In the genomic region with DNA sequence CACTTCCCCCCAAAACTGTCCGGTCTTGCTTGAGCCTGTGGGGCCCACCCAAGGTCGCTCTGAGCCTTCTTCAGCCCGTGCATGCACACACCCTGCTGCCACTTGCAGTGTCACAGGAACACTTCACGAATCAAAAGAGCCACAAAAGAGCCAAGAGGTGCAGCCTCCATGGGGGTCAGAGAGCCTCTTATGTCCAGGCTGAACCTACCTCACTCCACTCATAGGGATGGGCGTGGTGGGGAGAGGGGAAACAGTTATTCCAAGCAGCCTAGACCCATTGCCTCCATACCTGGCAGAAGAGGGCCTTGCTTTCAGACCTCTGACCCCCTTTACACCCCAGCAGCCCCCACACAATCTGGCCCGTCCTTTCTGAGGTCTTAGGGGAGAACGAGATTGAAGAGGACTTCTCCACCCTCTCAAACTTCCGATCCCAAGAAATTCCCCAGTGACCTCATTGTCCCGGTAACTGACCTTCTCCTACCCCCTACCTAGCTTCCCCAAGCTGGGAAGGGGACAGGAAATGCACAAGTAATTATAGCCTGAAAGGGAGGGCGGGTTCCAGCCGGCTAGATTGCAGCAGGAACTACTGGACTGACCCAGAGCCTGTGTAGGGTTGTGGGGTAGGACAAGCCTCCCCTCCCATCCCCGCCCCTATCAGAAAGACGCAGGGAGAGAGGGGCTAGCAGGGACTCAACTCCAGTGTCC, we compare ENCODE assay signal across 9 mouse cellular contexts. TPM values are rescaled to one million over a fixed set of nuclear protein-coding genes. Genes with fewer than 3 reads are reported as not detected.
DNase-seq lines count a peak whose midpoint lies in the region; ATAC-seq and TF ChIP-seq lines count a peak whose summit lies in the region.
"Had no signal": no experiment of that assay in that cellular context is flagged by ENCODE, and none has a peak within 500 bp of the region (broad histone marks: within the 10 kb centered on the region; RNA-seq: fewer than 3 reads in every experiment).

No protein-coding gene starts in this region.

- no peak overlapping the region; the same call in 1 of the 2 replicates for H3K27ac ChIP-seq in midbrain, embryonic 10.5 days (replicated peaks)
- H3K27ac ChIP-seq in midbrain, embryonic 11.5 days (ENCODE audit: low read depth, low read length), result no peak overlapping the region
- H3K27ac ChIP-seq in heart, embryonic 15.5 days, result no peak overlapping the region
- no peak overlapping the region for H3K27ac ChIP-seq in limb, embryonic 14.5 days (replicated peaks; ENCODE audit: low read depth, low read length)
- no peak overlapping the region for H3K27ac ChIP-seq in stomach, embryonic 15.5 days

- DNase-seq in midbrain, embryonic 10.5 days (ENCODE audit: low spot score), result no peak
- no peak for DNase-seq in midbrain, embryonic 11.5 days (ENCODE audit: low spot score, missing footprints)
- DNase-seq in limb, embryonic 14.5 days (ENCODE audit: low spot score), result no peak
- DNase-seq in cerebellum, adult 18-20 months, result no peak
- DNase-seq in spleen, postnatal 14 days (ENCODE audit: low spot score in 2 of 2), result no peak
- DNase-seq in frontal cortex, postnatal 25 days (ENCODE audit: low spot score in 2 of 2), result no peak
- DNase-seq: thymus, postnatal 36 days had no signal

- no peaks in the 10 kb centered on the region for H3K9me3 ChIP-seq in midbrain, embryonic 10.5 days (replicated peaks)
- no peaks in the 10 kb centered on the region for H3K9me3 ChIP-seq in midbrain, embryonic 11.5 days (ENCODE audit: control insufficient read depth, low read length)
- H3K9me3 ChIP-seq in heart, embryonic 15.5 days (replicated peaks), result no peaks in the 10 kb centered on the region
- H3K9me3 ChIP-seq in limb, embryonic 14.5 days (ENCODE audit: control insufficient read depth, low read length), result no peaks in the 10 kb centered on the region
- H3K9me3 ChIP-seq in stomach, embryonic 15.5 days, result no peaks in the 10 kb centered on the region

- H3K4me2 ChIP-seq in midbrain, embryonic 11.5 days, result no peak overlapping the region; the same call in 1 of the 2 replicates
- H3K4me2 ChIP-seq in heart, embryonic 15.5 days, result peak overlapping the region; percentile 95
- peak overlapping the region; percentile 17; the same call in 1 of the 2 replicates for H3K4me2 ChIP-seq in limb, embryonic 14.5 days (replicated peaks; ENCODE audit: low read depth, low read length, severe bottlenecking)
- H3K4me2 ChIP-seq in stomach, embryonic 15.5 days, result peak overlapping the region; percentile 19; the same call in 1 of the 2 replicates

- peaks cover 90% of the 10 kb centered on the region for H3K27me3 ChIP-seq in midbrain, embryonic 10.5 days (ENCODE audit: low read depth, poor library complexity, severe bottlenecking)
- peaks cover 22% of the 10 kb centered on the region for H3K27me3 ChIP-seq in midbrain, embryonic 11.5 days (ENCODE audit: control insufficient read depth, insufficient read depth, low read length)
- no peaks in the 10 kb centered on the region for H3K27me3 ChIP-seq in heart, embryonic 15.5 days
- H3K27me3 ChIP-seq in limb, embryonic 14.5 days (ENCODE audit: control insufficient read depth, insufficient read depth, low read length), result peaks cover 6% of the 10 kb centered on the region; the same call in 1 of the 2 replicates
- H3K27me3 ChIP-seq in stomach, embryonic 15.5 days (replicated peaks), result peaks cover 21% of the 10 kb centered on the region

- peaks cover 65% of the 10 kb centered on the region for H3K4me1 ChIP-seq in midbrain, embryonic 10.5 days
- H3K4me1 ChIP-seq in midbrain, embryonic 11.5 days (ENCODE audit: control insufficient read depth, insufficient read depth, low read length), result peaks cover 19% of the 10 kb centered on the region
- peaks cover 45% of the 10 kb centered on the region for H3K4me1 ChIP-seq in heart, embryonic 15.5 days (replicated peaks)
- peaks cover 25% of the 10 kb centered on the region for H3K4me1 ChIP-seq in limb, embryonic 14.5 days (ENCODE audit: control insufficient read depth, insufficient read depth, low read length)
- peaks cover 24% of the 10 kb centered on the region for H3K4me1 ChIP-seq in stomach, embryonic 15.5 days

- H3K4me3 ChIP-seq in midbrain, embryonic 10.5 days, result 0 out of 2 replicates have a peak overlapping the region, but pooled peaks have one; percentile 61
- H3K4me3 ChIP-seq in midbrain, embryonic 11.5 days (ENCODE audit: low read depth, low read length), result no peak overlapping the region
- H3K4me3 ChIP-seq in heart, embryonic 15.5 days, result peak overlapping the region; percentile 54
- 0 out of 2 replicates have a peak overlapping the region, but pooled peaks have one; percentile 0 for H3K4me3 ChIP-seq in limb, embryonic 14.5 days (replicated peaks; ENCODE audit: low read length)
- H3K4me3 ChIP-seq in stomach, embryonic 15.5 days (replicated peaks), result no peak overlapping the region

- WGBS in midbrain, embryonic 10.5 days, result 37% methylated on average over 13 of the region's 13 CpGs
- WGBS in midbrain, embryonic 11.5 days, result 29% methylated on average over 13 of the region's 13 CpGs
- 46% methylated on average over 13 of the region's 13 CpGs for WGBS in heart, embryonic 15.5 days
- WGBS in limb, embryonic 14.5 days, result 34% methylated on average over 13 of the region's 13 CpGs
- WGBS in stomach, embryonic 15.5 days, result 46% methylated on average over 13 of the region's 13 CpGs

- ATAC-seq in midbrain, embryonic 11.5 days (ENCODE audit: low FRiP score), result no peak
- no peak for ATAC-seq in heart, embryonic 15.5 days (replicated peaks; ENCODE audit: insufficient number of reproducible peaks, insufficient read depth, low FRiP score, low read depth)
- ATAC-seq in limb, embryonic 14.5 days (ENCODE audit: low FRiP score, low read depth), result no peak
- ATAC-seq in stomach, embryonic 15.5 days (ENCODE audit: insufficient read depth, low FRiP score, low read depth), result no peak

- H3K36me3 ChIP-seq in midbrain, embryonic 10.5 days, result no peaks in the 10 kb centered on the region
- H3K36me3 ChIP-seq in midbrain, embryonic 11.5 days (ENCODE audit: control insufficient read depth, insufficient read depth, low read length), result no peaks in the 10 kb centered on the region
- H3K36me3 ChIP-seq in heart, embryonic 15.5 days, result no peaks in the 10 kb centered on the region
- no peaks in the 10 kb centered on the region; the same call in 1 of the 2 replicates for H3K36me3 ChIP-seq in limb, embryonic 14.5 days (ENCODE audit: control insufficient read depth, insufficient read depth, low read length)
- H3K36me3 ChIP-seq in stomach, embryonic 15.5 days, result no peaks in the 10 kb centered on the region

- TF ChIP-seq POLR2A in limb, embryonic 14.5 days (IDR thresholded peaks at IDR 0.05; ENCODE audit: borderline replicate concordance, extremely low read depth, insufficient read depth, insufficient read length), result no peak

- H3K9ac ChIP-seq in midbrain, embryonic 11.5 days (ENCODE audit: low read length), result no peak overlapping the region
- H3K9ac ChIP-seq in heart, embryonic 15.5 days, result no peak overlapping the region
- no peak overlapping the region for H3K9ac ChIP-seq in limb, embryonic 14.5 days (ENCODE audit: low read depth, low read length, severe bottlenecking)
- H3K9ac ChIP-seq in stomach, embryonic 15.5 days, result no peak overlapping the region

RNA-seq across cellular contexts. Expression of a gene that starts 2.5 kb away (rescaled TPM):
- 5.3 and 6.0 TPM in 2 replicates for polyA plus RNA-seq in midbrain, embryonic 10.5 days (2016; fragmentation: Nextera tagmentation; extraction: Ambion mirVana)
- 3.0 and 3.2 TPM in 2 replicates for polyA plus RNA-seq in midbrain, embryonic 11.5 days (2014; fragmentation: Nextera tagmentation; extraction: Ambion mirVana)
- 20.0 and 24.0 TPM in 2 replicates for polyA plus RNA-seq in heart, embryonic 15.5 days (2015; fragmentation: Nextera tagmentation; extraction: Ambion mirVana)
- 21.7 and 30.9 TPM in 2 replicates for polyA plus RNA-seq in limb, embryonic 14.5 days (2012; rRNA removed)
- 8.0 and 8.4 TPM in 2 replicates for polyA plus RNA-seq in limb, embryonic 14.5 days (2014; fragmentation: Nextera tagmentation; extraction: Ambion mirVana)
- polyA plus RNA-seq in stomach, embryonic 15.5 days (2015; fragmentation: Nextera tagmentation; extraction: Ambion mirVana), result 9.0 and 10.0 TPM in 2 replicates

RNA-seq across cellular contexts. Expression of a gene that starts 13.1 kb away (rescaled TPM):
- polyA plus RNA-seq in midbrain, embryonic 10.5 days (2016; fragmentation: Nextera tagmentation; extraction: Ambion mirVana), result 30.5 and 36.3 TPM in 2 replicates
- 32.6 and 33.6 TPM in 2 replicates for polyA plus RNA-seq in midbrain, embryonic 11.5 days (2014; fragmentation: Nextera tagmentation; extraction: Ambion mirVana)
- polyA plus RNA-seq in heart, embryonic 15.5 days (2015; fragmentation: Nextera tagmentation; extraction: Ambion mirVana), result 64.3 and 76.8 TPM in 2 replicates
- 23.4 and 29.1 TPM in 2 replicates for polyA plus RNA-seq in limb, embryonic 14.5 days (2012; rRNA removed)
- polyA plus RNA-seq in limb, embryonic 14.5 days (2014; fragmentation: Nextera tagmentation; extraction: Ambion mirVana), result 46.2 and 47.3 TPM in 2 replicates
- polyA plus RNA-seq in stomach, embryonic 15.5 days (2015; fragmentation: Nextera tagmentation; extraction: Ambion mirVana), result 29.6 and 41.9 TPM in 2 replicates

RNA-seq across cellular contexts. Expression of a gene that starts 34.1 kb away (rescaled TPM):
- 0.12 and 0.26 TPM in 2 replicates for polyA plus RNA-seq in midbrain, embryonic 10.5 days (2016; fragmentation: Nextera tagmentation; extraction: Ambion mirVana)
- polyA plus RNA-seq in midbrain, embryonic 11.5 days (2014; fragmentation: Nextera tagmentation; extraction: Ambion mirVana), result 0.18 and 0.32 TPM in 2 replicates
- 0.86 and 3.5 TPM in 2 replicates for polyA plus RNA-seq in heart, embryonic 15.5 days (2015; fragmentation: Nextera tagmentation; extraction: Ambion mirVana)
- polyA plus RNA-seq in limb, embryonic 14.5 days (2012; rRNA removed), result 7.1 and 9.4 TPM in 2 replicates
- 8.7 and 11.6 TPM in 2 replicates for polyA plus RNA-seq in limb, embryonic 14.5 days (2014; fragmentation: Nextera tagmentation; extraction: Ambion mirVana)
- 0.35 and 2.2 TPM in 2 replicates for polyA plus RNA-seq in stomach, embryonic 15.5 days (2015; fragmentation: Nextera tagmentation; extraction: Ambion mirVana)

RNA-seq across cellular contexts. Expression of a gene that starts 59.6 kb away (rescaled TPM):
- polyA plus RNA-seq in midbrain, embryonic 10.5 days (2016; fragmentation: Nextera tagmentation; extraction: Ambion mirVana), result 40.4 and 41.7 TPM in 2 replicates
- 56.4 and 57.4 TPM in 2 replicates for polyA plus RNA-seq in midbrain, embryonic 11.5 days (2014; fragmentation: Nextera tagmentation; extraction: Ambion mirVana)
- 16.8 and 18.7 TPM in 2 replicates for polyA plus RNA-seq in heart, embryonic 15.5 days (2015; fragmentation: Nextera tagmentation; extraction: Ambion mirVana)
- polyA plus RNA-seq in limb, embryonic 14.5 days (2012; rRNA removed), result 15.2 and 22.7 TPM in 2 replicates
- 31.1 and 31.4 TPM in 2 replicates for polyA plus RNA-seq in limb, embryonic 14.5 days (2014; fragmentation: Nextera tagmentation; extraction: Ambion mirVana)
- polyA plus RNA-seq in stomach, embryonic 15.5 days (2015; fragmentation: Nextera tagmentation; extraction: Ambion mirVana), result 20.0 and 22.3 TPM in 2 replicates

Comparison
In these comparisons a context has a peak if more than half of its experiments do, and no peak if none do; other contexts are left out.
1. H3K4me3 ChIP-seq: peak in midbrain, embryonic 10.5 days (single experiment), heart, embryonic 15.5 days (single experiment) and limb, embryonic 14.5 days (single experiment); none in midbrain, embryonic 11.5 days (single experiment) and stomach, embryonic 15.5 days (single experiment).